Mouse (Mus musculus) CH12.LX (cell line): ENCODE data around the gene Srgn.

ENCODE experiments used
- BHLHE40 ChIP-seq: IDR thresholded peaks from 2 replicates; pipeline ENCODE4 v1.6.1; 2011; ENCODE audit warnings: mild to moderate bottlenecking, low read depth, low read length, improper control_type of control experiment
- CTCF ChIP-seq, 2 experiments: IDR thresholded peaks in 1 of 2; conservative IDR thresholded peaks in 1 of 2; 2 replicates each; pipeline ENCODE4 v1.5.1; 2011 to 2012; ENCODE audit warnings: low read depth in 2 of 2, low read length in 2 of 2, improper control_type of control experiment in 1 of 2, inconsistent platforms in 1 of 2, mild to moderate bottlenecking in 1 of 2, moderate library complexity in 1 of 2
- EP300 ChIP-seq: IDR thresholded peaks from 2 replicates; pipeline ENCODE4 v1.6.1; 2011; ENCODE audit warnings: low read length, improper control_type of control experiment
- JUN ChIP-seq: IDR thresholded peaks from 2 replicates; pipeline ENCODE4 v1.6.1; 2011; ENCODE audit warnings: low read depth, mild to moderate bottlenecking, low read length, improper control_type of control experiment, moderate library complexity; ENCODE audit not compliant: insufficient read depth
- MAX ChIP-seq: IDR thresholded peaks from 2 replicates; pipeline ENCODE4 v1.6.1; 2011; ENCODE audit warnings: low read length, improper control_type of control experiment
- MYC ChIP-seq: IDR thresholded peaks from 2 replicates; pipeline ENCODE4 v1.6.1; 2011; ENCODE audit warnings: low read depth, mild to moderate bottlenecking, improper control_type of control experiment, low read length
- POLR2A ChIP-seq: IDR thresholded peaks from 2 replicates; pipeline ENCODE4 v1.6.1; 2011; ENCODE audit warnings: low read depth, mild to moderate bottlenecking, improper control_type of control experiment, low read length
- RCOR1 ChIP-seq: conservative IDR thresholded peaks from 2 replicates; pipeline ENCODE4 v1.6.1; 2012; ENCODE audit warnings: low read depth, mild to moderate bottlenecking, inconsistent platforms, low read length, improper control_type of control experiment
- UBTF ChIP-seq: IDR thresholded peaks from 2 replicates; pipeline ENCODE4 v1.6.1; 2012; ENCODE audit warnings: low read depth, mild to moderate bottlenecking, inconsistent platforms, low read length, improper control_type of control experiment, moderate library complexity
- ZMIZ1 ChIP-seq: IDR thresholded peaks from 2 replicates; pipeline ENCODE4 v1.6.1; 2012; ENCODE audit warnings: low read depth, mild to moderate bottlenecking, inconsistent platforms, low read length, improper control_type of control experiment
- ZNF384 ChIP-seq: IDR thresholded peaks from 2 replicates; pipeline ENCODE4 v1.6.1; 2012; ENCODE audit warnings: low read depth, low read length, improper control_type of control experiment, inconsistent platforms

GRCm38 (mm10) chr10:62542928-62543327 is 15.7 kb upstream of the Srgn start:
- TF ChIP-seq CTCF (conservative IDR thresholded peaks at IDR 0.05 in 1 of 2, IDR thresholded peaks at IDR 0.05 in 1 of 2; ENCODE audit: low read depth in 2 of 2, low read length in 2 of 2), result no peak
- TF ChIP-seq MYC, result no peak
- TF ChIP-seq EP300, result no peak
- TF ChIP-seq ZMIZ1, result no peak
- no peak for TF ChIP-seq ZNF384
- TF ChIP-seq RCOR1, result no peak
- TF ChIP-seq POLR2A, result no peak
- no peak for TF ChIP-seq UBTF
- TF ChIP-seq MAX, result no peak
- no peak for TF ChIP-seq JUN
- TF ChIP-seq BHLHE40, result no peak
